Mouse (Mus musculus) cerebellum, adult 2 months (tissue): ENCODE measurements at regions not wholly inside any gene's neighbourhood (a gene's known extent, or its start where the extent isn't known, plus 50 kb on each side); places are given as distances from the start of the nearest gene placed in this dataset.

Source experiments
- DNase-seq, 2 experiments: peaks; one replicate each; pipeline ENCODE4 v3.0.0; 2021
- H3K27ac ChIP-seq: fragments of 200-500 bp; 2 replicates; pipeline ENCODE4 v1.5.1; 2012; ENCODE audit warnings: low read length, control low read depth, inconsistent platforms; ENCODE audit not compliant: insufficient read depth
- H3K27me3 ChIP-seq: fragments of 200-500 bp; 2 replicates; pipeline ENCODE4 v1.6.1; 2012; ENCODE audit warnings: inconsistent platforms, mild to moderate bottlenecking, low read length, moderate library complexity; ENCODE audit not compliant: control insufficient read depth, insufficient read depth
- H3K4me1 ChIP-seq: fragments of 200-500 bp; 2 replicates; pipeline ENCODE4 v1.6.1; 2011; ENCODE audit warnings: low read length; ENCODE audit not compliant: control insufficient read depth, insufficient read depth
- H3K4me3 ChIP-seq: fragments of 200-500 bp; replicated peaks from 2 replicates; pipeline ENCODE3; 2011; ENCODE audit warnings: mild to moderate bottlenecking, low read depth, low read length, control low read depth; ENCODE audit not compliant: insufficient read depth
- CTCF ChIP-seq: fragments of 200-500 bp; IDR thresholded peaks from 2 replicates; pipeline ENCODE4 v1.5.1; 2011; ENCODE audit warnings: low read depth, mild to moderate bottlenecking, control low read depth, low read length, moderate library complexity, borderline replicate concordance; ENCODE audit not compliant: insufficient read depth
- POLR2A ChIP-seq: fragments of 200-500 bp; IDR thresholded peaks from 2 replicates; pipeline ENCODE4 v1.6.1; 2011; ENCODE audit warnings: low read length, control low read depth, borderline replicate concordance; ENCODE audit not compliant: insufficient read depth
- WGBS: fragments of 180-500 bp; shearing (Covaris S2); methylation state at CpG from one replicate; pipeline ENCODE4 v1.1.7; 2018; 5-methylcytosine and 5-hydroxymethylcytosine counted together

GRCm38 (mm10) chr17:73054226-73054625, 53.6 kb upstream of the Lclat1 start:
- no peak for DNase-seq
- H3K4me3 ChIP-seq, result no peak overlapping the region
- H3K27me3 ChIP-seq, result no peaks in the 10 kb centered on the region; the same call in 1 of the 2 replicates
- no peak overlapping the region for H3K27ac ChIP-seq
- H3K4me1 ChIP-seq, result no peaks in the 10 kb centered on the region
- TF ChIP-seq CTCF (no peak), POLR2A (no peak)

GRCm38 (mm10) chr17:73055197-73055596, 52.6 kb upstream of the Lclat1 start:
- DNase-seq, result no peak
- 84% methylated on average over 3 of the region's 3 CpGs for WGBS
- TF ChIP-seq CTCF, result no peak
- TF ChIP-seq POLR2A, result no peak

GRCm38 (mm10) chr17:73055611-73056010, 52.2 kb upstream of the Lclat1 start:
- no peak for TF ChIP-seq CTCF
- TF ChIP-seq POLR2A, result no peak
- no peak for DNase-seq
- no peak overlapping the region for H3K4me3 ChIP-seq
- H3K27ac ChIP-seq, result no peak overlapping the region
- H3K27me3 ChIP-seq, result no peaks in the 10 kb centered on the region; the same call in 1 of the 2 replicates
- WGBS, result 80% methylated on average over 6 of the region's 6 CpGs
- H3K4me1 ChIP-seq, result no peaks in the 10 kb centered on the region

More at GRCm38 (mm10) chr17:73055197-73055596, 52.6 kb upstream of the Lclat1 start:
- no peak overlapping the region for H3K4me3 ChIP-seq
- no peaks in the 10 kb centered on the region for H3K4me1 ChIP-seq
- no peaks in the 10 kb centered on the region; the same call in 1 of the 2 replicates for H3K27me3 ChIP-seq
- H3K27ac ChIP-seq, result no peak overlapping the region

- Histone ChIP-seq H3K27ac (no peak overlapping the region), H3K27me3 (no peaks in the 10 kb centered on the region; the same call in 1 of the 2 replicates), H3K4me3 (no peak overlapping the region), H3K4me1 (no peaks in the 10 kb centered on the region)
- TF ChIP-seq POLR2A (no peak), CTCF (no peak)
- DNase-seq, result no peak
- 95% methylated on average over 2 of the region's 2 CpGs for WGBS
These were observed 51.2 kb upstream of the Lclat1 start for GRCm38 (mm10) chr17:73056616-73057015.
